Mouse (Mus musculus) heart, embryonic 16.5 days (tissue): Measurements from ENCODE around the gene Fras1. TPM values are rescaled to one million over a fixed set of nuclear protein-coding genes. Genes with fewer than 3 reads are reported as not detected.

Experiments
- ATAC-seq: fragments of 200-750 bp; cut with Nextera tagmentation; replicated peaks from 2 replicates; pipeline ENCODE4 v1.8.0; 2017; ENCODE audit warnings: moderate number of reproducible peaks; ENCODE audit not compliant: insufficient read depth, low FRiP score; ENCODE audit errors: extremely low read depth
- H3K27ac ChIP-seq: fragments of 300-500 bp; sonication (generic); 2 replicates; pipeline ENCODE4 v1.5.1; 2014; ENCODE audit warnings: mild to moderate bottlenecking, low read length, control low read depth, moderate library complexity
- H3K27me3 ChIP-seq: fragments of 300-500 bp; sonication (generic); 2 replicates; pipeline ENCODE4 v1.6.1; 2014; ENCODE audit warnings: low read length, mixed read lengths; ENCODE audit not compliant: control insufficient read depth, insufficient read depth
- H3K36me3 ChIP-seq: fragments of 300-500 bp; sonication (generic); 2 replicates; pipeline ENCODE4 v1.6.1; 2014; ENCODE audit not compliant: control insufficient read depth, insufficient read depth
- H3K4me1 ChIP-seq: fragments of 300-500 bp; sonication (generic); 2 replicates; pipeline ENCODE4 v1.6.1; 2014; ENCODE audit warnings: low read length, mixed read lengths; ENCODE audit not compliant: control insufficient read depth, insufficient read depth
- H3K4me2 ChIP-seq: fragments of 300-500 bp; sonication (generic); 2 replicates; pipeline ENCODE4 v1.6.1; 2014; ENCODE audit warnings: low read depth, mild to moderate bottlenecking, control low read depth, low read length
- H3K4me3 ChIP-seq: fragments of 300-500 bp; sonication (generic); 2 replicates; pipeline ENCODE4 v1.5.1; 2014; ENCODE audit warnings: mild to moderate bottlenecking, control low read depth, low read length
- H3K9ac ChIP-seq: fragments of 300-500 bp; sonication (generic); 2 replicates; pipeline ENCODE4 v1.6.1; 2014; ENCODE audit warnings: low read length, control low read depth
- H3K9me3 ChIP-seq: fragments of 300-500 bp; sonication (generic); replicated peaks from 2 replicates; pipeline ENCODE4 v1.6.1; 2016; ENCODE audit warnings: low read length; ENCODE audit not compliant: control insufficient read depth
- WGBS: fragments of 180-500 bp; shearing (Covaris S2); extraction: QIAGEN DNeasy Blood & Tissue Kit; methylation state at CpG from one replicate; pipeline ENCODE4 v1.1.7; 2014; 5-methylcytosine and 5-hydroxymethylcytosine counted together
- polyA plus RNA-seq: library from polyadenylated mRNA; unstranded; fragments of >200 nt; fragmentation: Nextera tagmentation; extraction: Ambion mirVana; gene quantifications from 2 replicates; pipeline ENCODE4 v1.2.1, GENCODE M21; 2015

Gene Fras1
- polyA plus RNA-seq, 1 experiment from 2014 or later, result 12.0 TPM

DNA sequence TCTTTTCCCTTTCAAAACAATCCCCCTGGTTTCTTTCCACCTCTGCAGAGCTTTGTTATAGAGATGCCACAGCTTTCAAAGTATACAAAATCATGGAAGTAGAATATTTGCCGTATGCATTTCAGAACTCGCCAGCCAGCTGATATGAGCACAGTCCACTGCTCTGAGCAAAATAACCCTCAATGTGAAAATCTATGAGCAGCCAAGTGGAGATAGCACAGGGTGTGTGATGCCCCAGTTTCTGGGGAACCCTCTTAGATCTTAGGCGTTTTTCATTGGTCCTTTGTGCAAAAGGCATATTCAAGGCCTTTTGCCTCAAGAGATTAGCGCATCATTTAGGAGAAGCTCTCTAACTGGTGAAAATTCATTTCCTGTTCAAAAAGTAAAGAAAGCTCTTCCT lies 170.4 kb downstream of the Fras1 start:
- 84% methylated on average over 4 of the region's 4 CpGs for WGBS
- no peaks in the 10 kb centered on the region for H3K27me3 ChIP-seq
- H3K4me3 ChIP-seq, result no peak overlapping the region
- H3K9me3 ChIP-seq, result no peaks in the 10 kb centered on the region
- no peak overlapping the region for H3K9ac ChIP-seq
- H3K4me2 ChIP-seq, result no peak overlapping the region
- H3K4me1 ChIP-seq, result peaks cover 3% of the 10 kb centered on the region; the same call in 1 of the 2 replicates
- ATAC-seq, result no peak
- H3K36me3 ChIP-seq, result no peaks in the 10 kb centered on the region
- H3K27ac ChIP-seq, result no peak overlapping the region

DNA sequence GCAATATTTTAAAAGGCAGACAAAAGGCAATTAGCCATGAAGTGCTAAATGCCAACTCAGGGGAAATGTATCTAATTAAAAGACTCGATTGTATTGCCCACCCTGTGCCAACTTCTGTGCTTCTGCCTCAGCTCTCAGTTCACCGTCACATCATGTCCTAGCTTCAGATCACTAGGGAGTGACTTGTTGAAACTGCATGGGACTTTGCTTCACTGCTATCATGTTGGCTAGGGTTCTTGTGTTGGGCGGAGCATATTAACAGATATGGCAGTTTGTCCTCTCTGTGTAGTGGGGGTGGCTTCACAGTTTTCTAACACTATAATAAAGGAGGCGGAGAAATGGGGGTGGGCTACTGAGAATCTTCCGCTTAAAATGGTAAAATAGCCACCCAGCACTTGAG lies 172.2 kb downstream of the Fras1 start:
- 89% methylated on average over 5 of the region's 5 CpGs for WGBS

DNA sequence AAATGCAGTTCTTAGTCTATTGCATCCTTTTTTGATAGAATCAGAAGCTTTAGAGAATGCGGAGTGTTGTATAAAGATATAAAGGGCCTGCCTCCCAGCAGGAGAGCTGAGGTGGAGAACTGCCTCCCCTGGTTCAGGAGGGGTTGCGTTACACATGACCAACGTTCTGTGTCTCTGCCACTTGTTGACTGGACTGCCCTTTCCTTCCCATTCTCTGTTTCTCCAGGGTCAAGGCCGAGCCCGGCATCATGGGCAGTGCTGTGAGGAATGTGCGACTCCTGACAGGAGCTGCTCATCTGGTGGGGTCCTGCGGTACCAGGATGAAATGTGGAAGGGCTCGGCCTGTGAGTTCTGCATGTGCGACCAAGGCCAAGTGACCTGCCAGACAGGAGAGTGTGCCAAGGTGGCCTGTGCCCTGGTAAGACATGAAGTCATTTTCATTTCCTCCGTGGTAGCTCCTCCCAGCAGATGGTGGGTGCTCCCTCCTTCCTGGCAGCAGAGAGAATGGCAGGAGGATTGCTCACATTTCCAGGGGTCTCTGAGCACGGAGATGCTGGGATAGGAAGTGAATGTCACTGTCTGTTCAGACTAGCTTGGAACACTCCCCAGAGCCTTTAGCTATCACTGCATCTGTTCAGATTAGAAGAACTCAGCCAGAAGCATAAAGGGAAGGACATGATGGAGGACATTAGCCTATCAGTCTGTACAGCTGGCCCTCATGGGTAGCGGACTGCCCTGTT lies 181.4 kb downstream of the Fras1 start:
- no peaks in the 10 kb centered on the region for H3K36me3 ChIP-seq
- H3K9me3 ChIP-seq, result no peaks in the 10 kb centered on the region
- H3K4me2 ChIP-seq, result no peak overlapping the region
- no peak overlapping the region for H3K9ac ChIP-seq
- no peaks in the 10 kb centered on the region for H3K27me3 ChIP-seq
- no peak for ATAC-seq
- no peak overlapping the region for H3K4me3 ChIP-seq
- peaks cover 5% of the 10 kb centered on the region for H3K4me1 ChIP-seq
- 84% methylated on average over 12 of the region's 12 CpGs for WGBS
- H3K27ac ChIP-seq, result no peak overlapping the region

More for the DNA sequence above, 172.2 kb downstream of the Fras1 start:
- Histone ChIP-seq H3K4me2 (no peak overlapping the region), H3K36me3 (no peaks in the 10 kb centered on the region), H3K27ac (no peak overlapping the region), H3K9me3 (no peaks in the 10 kb centered on the region), H3K4me1 (no peaks in the 10 kb centered on the region), H3K27me3 (no peaks in the 10 kb centered on the region), H3K4me3 (no peak overlapping the region), H3K9ac (no peak overlapping the region)
- no peak for ATAC-seq

- no peaks in the 10 kb centered on the region for H3K27me3 ChIP-seq
- no peaks in the 10 kb centered on the region for H3K36me3 ChIP-seq
- peaks cover 5% of the 10 kb centered on the region for H3K4me1 ChIP-seq
- no peak overlapping the region for H3K4me3 ChIP-seq
- peak overlapping the region; percentile 6; the same call in 1 of the 2 replicates for H3K9ac ChIP-seq
- H3K4me2 ChIP-seq, result no peak overlapping the region
- no peaks in the 10 kb centered on the region for H3K9me3 ChIP-seq
- peak overlapping the region; percentile 79 for H3K27ac ChIP-seq
- no peak; the same call in 1 of the 2 replicates for ATAC-seq
- 41% methylated on average over 8 of the region's 8 CpGs for WGBS
Observed at GRCm38 (mm10) chr5:96558049-96558804, 184.5 kb downstream of the Fras1 start.

- no peak for ATAC-seq
- 75% methylated on average over 4 of the region's 4 CpGs for WGBS
- H3K4me2 ChIP-seq, result no peak overlapping the region
- H3K36me3 ChIP-seq, result peaks cover 2% of the 10 kb centered on the region; the same call in 1 of the 2 replicates
- no peak overlapping the region for H3K9ac ChIP-seq
- H3K9me3 ChIP-seq, result no peaks in the 10 kb centered on the region
- no peak overlapping the region for H3K27ac ChIP-seq
- no peaks in the 10 kb centered on the region for H3K27me3 ChIP-seq
- no peaks in the 10 kb centered on the region for H3K4me1 ChIP-seq
- no peak overlapping the region for H3K4me3 ChIP-seq
Observed at GRCm38 (mm10) chr5:96574586-96574985, 200.8 kb downstream of the Fras1 start.

DNA sequence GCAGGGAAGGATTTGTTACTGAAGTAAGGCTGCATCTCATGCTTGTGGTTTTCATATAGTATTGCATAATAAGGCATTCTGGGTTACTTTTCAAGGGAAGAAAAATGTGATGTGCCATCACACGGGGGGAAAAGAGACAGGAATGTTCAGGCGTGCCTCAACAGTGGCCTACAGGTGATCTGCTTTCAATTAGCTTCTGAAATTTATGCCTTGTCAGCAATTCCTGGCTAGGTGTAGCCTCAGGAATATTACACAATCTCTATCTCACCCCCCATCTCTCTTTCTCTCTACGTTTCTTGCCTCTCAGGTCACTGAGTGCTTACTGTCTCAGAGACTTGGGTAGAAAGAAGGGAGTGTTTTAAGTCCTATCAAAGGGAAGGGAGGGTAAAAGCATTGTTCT lies 204.9 kb downstream of the Fras1 start:
- no peak for ATAC-seq
- Histone ChIP-seq H3K27me3 (no peaks in the 10 kb centered on the region), H3K4me3 (no peak overlapping the region), H3K4me1 (peaks cover 6% of the 10 kb centered on the region; the same call in 1 of the 2 replicates), H3K9ac (no peak overlapping the region), H3K4me2 (no peak overlapping the region), H3K27ac (no peak overlapping the region), H3K9me3 (no peaks in the 10 kb centered on the region), H3K36me3 (no peaks in the 10 kb centered on the region)
- WGBS, result 80% methylated on average over 3 of the region's 3 CpGs

GRCm38 (mm10) chr5:96579938-96580337 lies 206.2 kb downstream of the Fras1 start:
- ATAC-seq, result no peak
- Histone ChIP-seq H3K4me3 (no peak overlapping the region), H3K4me2 (no peak overlapping the region), H3K9me3 (no peaks in the 10 kb centered on the region), H3K36me3 (no peaks in the 10 kb centered on the region), H3K9ac (no peak overlapping the region), H3K4me1 (peaks cover 6% of the 10 kb centered on the region; the same call in 1 of the 2 replicates), H3K27ac (no peak overlapping the region), H3K27me3 (no peaks in the 10 kb centered on the region)
- 43% methylated on average over 5 of the region's 5 CpGs for WGBS

- H3K36me3 ChIP-seq, result no peaks in the 10 kb centered on the region
- H3K27ac ChIP-seq, result no peak overlapping the region
- WGBS, result 75% methylated on average over 5 of the region's 5 CpGs
- no peaks in the 10 kb centered on the region for H3K27me3 ChIP-seq
- no peaks in the 10 kb centered on the region for H3K9me3 ChIP-seq
- H3K4me3 ChIP-seq, result no peak overlapping the region
- no peak overlapping the region for H3K9ac ChIP-seq
- ATAC-seq, result no peak
- H3K4me2 ChIP-seq, result no peak overlapping the region
- peaks cover 6% of the 10 kb centered on the region; the same call in 1 of the 2 replicates for H3K4me1 ChIP-seq
Observed at GRCm38 (mm10) chr5:96584730-96585129, 211.0 kb downstream of the Fras1 start.

- Histone ChIP-seq H3K4me3 (no peak overlapping the region), H3K27ac (no peak overlapping the region), H3K9ac (no peak overlapping the region), H3K36me3 (no peaks in the 10 kb centered on the region), H3K27me3 (no peaks in the 10 kb centered on the region), H3K4me1 (no peaks in the 10 kb centered on the region), H3K9me3 (no peaks in the 10 kb centered on the region), H3K4me2 (no peak overlapping the region)
- no peak for ATAC-seq
- WGBS, result 93% methylated on average over 6 of the region's 6 CpGs
Observed at GRCm38 (mm10) chr5:96590621-96591020, 216.9 kb downstream of the Fras1 start.
